Mouse (Mus musculus) kidney, postnatal 10 days (tissue): ENCODE data around the gene Hoxd10.

ENCODE experiments used
- DNase-seq: peaks from one replicate; pipeline ENCODE4 v3.0.0; 2021; ENCODE audit warnings: mixed read lengths

Gene Hoxd10

GRCm38 (mm10) chr2:74697567-74698121 is 5.9 kb downstream of the Hoxd10 start, which contains the start of gene Hoxd9:
Hoxd9 (plus strand) TSS chr2:74697727.
- peak; percentile 88 for DNase-seq

GRCm38 (mm10) chr2:74698201-74699052 is 6.7 kb downstream of the Hoxd10 start:
- peak; percentile 73 for DNase-seq

GRCm38 (mm10) chr2:74699053-74699430 is 7.3 kb downstream of the Hoxd10 start:
- peak; percentile 63 for DNase-seq

GRCm38 (mm10) chr2:74699664-74700545 is 8.2 kb downstream of the Hoxd10 start:
- peak; percentile 64 for DNase-seq

GRCm38 (mm10) chr2:74700546-74701112 is 8.9 kb downstream of the Hoxd10 start:
- peak; percentile 76 for DNase-seq

- peak; percentile 94 for DNase-seq
Observed at GRCm38 (mm10) chr2:74701949-74702819, 10.5 kb downstream of the Hoxd10 start.

GRCm38 (mm10) chr2:74702820-74703219 is 11.1 kb downstream of the Hoxd10 start:
- DNase-seq: no peak

- DNase-seq: no peak
Observed at GRCm38 (mm10) chr2:74703317-74703716, 11.6 kb downstream of the Hoxd10 start.

GRCm38 (mm10) chr2:74703720-74704392 is 12.1 kb downstream of the Hoxd10 start:
- peak; percentile 83 for DNase-seq

- peak; percentile 95 for DNase-seq
Observed at GRCm38 (mm10) chr2:74704393-74704998, 12.8 kb downstream of the Hoxd10 start, which contains the start of gene Hoxd8. Hoxd8 (plus strand) TSS chr2:74704615.

- DNase-seq: peak; percentile 76
Observed at GRCm38 (mm10) chr2:74704999-74705466, 13.3 kb downstream of the Hoxd10 start.

- peak; percentile 84 for DNase-seq
Observed at GRCm38 (mm10) chr2:74705467-74706089, 13.9 kb downstream of the Hoxd10 start.

GRCm38 (mm10) chr2:74706393-74706960 is 14.8 kb downstream of the Hoxd10 start:
- DNase-seq: peak; percentile 31

- peak; percentile 26 for DNase-seq
Observed at GRCm38 (mm10) chr2:74707599-74707998, 15.9 kb downstream of the Hoxd10 start.

GRCm38 (mm10) chr2:74708676-74709075 is 17.0 kb downstream of the Hoxd10 start:
- DNase-seq: peak; percentile 47

GRCm38 (mm10) chr2:74709465-74710419 is 18.0 kb downstream of the Hoxd10 start:
- no peak for DNase-seq

- peak; percentile 65 for DNase-seq
Observed at GRCm38 (mm10) chr2:74710929-74711543, 19.3 kb downstream of the Hoxd10 start.
